Mouse (Mus musculus) liver, postnatal 0 days (tissue): ENCODE measurements around the gene Cdca7. TPM values are rescaled to one million over a fixed set of nuclear protein-coding genes. Genes with fewer than 3 reads are reported as not detected.

Experiments
- ATAC-seq: fragments of 200-750 bp; cut with Nextera tagmentation; 2 replicates; pipeline ENCODE4 v1.8.0; 2017; ENCODE audit warnings: mild to moderate bottlenecking, moderate library complexity
- DNase-seq: peaks from one replicate; pipeline ENCODE4 v3.0.0-alpha.2; 2016
- H3K27ac ChIP-seq: fragments of 300-500 bp; sonication (generic); 2 replicates; pipeline ENCODE4 v1.5.1; 2014; ENCODE audit warnings: antibody characterized with exemption, moderate library complexity, mild to moderate bottlenecking, low read depth
- H3K27me3 ChIP-seq: fragments of 300-500 bp; sonication (generic); 2 replicates; pipeline ENCODE4 v1.6.1; 2014; ENCODE audit warnings: low read length, control low read depth, mixed read lengths; ENCODE audit not compliant: insufficient read depth
- H3K36me3 ChIP-seq: fragments of 300-500 bp; sonication (generic); replicated peaks from 2 replicates; pipeline ENCODE4 v1.6.1; 2014; ENCODE audit warnings: mild to moderate bottlenecking, control low read depth, low read length, moderate library complexity, mixed read lengths; ENCODE audit not compliant: insufficient read depth
- H3K4me1 ChIP-seq: fragments of 300-500 bp; sonication (generic); 2 replicates; pipeline ENCODE4 v1.6.1; 2014; ENCODE audit warnings: antibody characterized with exemption, mild to moderate bottlenecking, control low read depth; ENCODE audit not compliant: insufficient read depth
- H3K4me2 ChIP-seq: fragments of 300-500 bp; sonication (generic); 2 replicates; pipeline ENCODE4 v1.6.1; 2014; ENCODE audit warnings: low read depth, mild to moderate bottlenecking, low read length, moderate library complexity, mixed read lengths
- H3K4me3 ChIP-seq: fragments of 300-500 bp; sonication (generic); 2 replicates; pipeline ENCODE4 v1.5.1; 2014; ENCODE audit warnings: low read depth, low read length
- H3K9ac ChIP-seq: fragments of 300-500 bp; sonication (generic); replicated peaks from 2 replicates; pipeline ENCODE4 v1.6.1; 2014; ENCODE audit warnings: mild to moderate bottlenecking, moderate library complexity
- H3K9me3 ChIP-seq: fragments of 300-500 bp; sonication (generic); 2 replicates; pipeline ENCODE4 v1.6.1; 2016; ENCODE audit warnings: mild to moderate bottlenecking, control low read depth, low read length, mixed read lengths
- CTCF ChIP-seq: sonication (generic); IDR thresholded peaks from 2 replicates; pipeline ENCODE4 v1.5.1; 2016; ENCODE audit warnings: antibody characterized with exemption, low read depth
- EP300 ChIP-seq: IDR thresholded peaks from 2 replicates; pipeline ENCODE4 v1.6.1; 2016; ENCODE audit warnings: antibody characterized with exemption, low read depth, mild to moderate bottlenecking
- WGBS: fragments of 180-500 bp; shearing (Covaris S2); extraction: QIAGEN DNeasy Blood & Tissue Kit; methylation state at CpG from one replicate; pipeline ENCODE4 v1.1.7; 2014; ENCODE audit not compliant: insufficient replicate concordance; 5-methylcytosine and 5-hydroxymethylcytosine counted together
- polyA plus RNA-seq: library from polyadenylated mRNA; unstranded; fragments of >200 nt; fragmentation: Nextera tagmentation; extraction: Ambion mirVana; gene quantifications from 2 replicates; pipeline ENCODE4 v1.2.1, GENCODE M21; 2015

Cdca7 gene
- polyA plus RNA-seq = 26.4 and 31.7 TPM in 2 replicates

GRCm38 (mm10) chr2:72475797-72476485 is at the start of gene Cdca7:
Gene Cdca7, plus strand, starts transcription at chr2:72476159.
- TF ChIP-seq CTCF (no peak), EP300 (peak; percentile 98)
- under 1% methylated on average over 43 of the region's 58 CpGs for WGBS

DNA sequence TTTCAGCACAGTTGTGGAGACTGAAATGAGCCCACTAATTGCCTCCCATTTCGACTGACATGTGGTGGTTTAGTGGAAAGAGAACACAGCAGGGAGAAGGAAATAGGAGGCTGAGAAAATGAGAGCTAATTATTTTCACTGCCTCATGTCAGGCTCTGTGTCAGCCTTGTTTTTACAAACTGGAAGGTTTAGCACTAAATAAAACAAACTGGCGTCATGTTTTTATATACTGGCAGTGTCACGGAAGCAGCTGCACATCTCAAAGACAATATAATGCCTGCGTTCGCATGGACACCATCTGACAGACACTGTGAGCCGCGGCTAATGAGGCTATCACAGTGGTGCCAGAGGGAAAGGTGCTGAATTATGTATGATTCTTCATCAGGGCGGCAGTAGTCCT is 49.2 kb upstream of the Cdca7 start:
- peaks cover 4% of the 10 kb centered on the region for H3K36me3 ChIP-seq
- H3K27ac ChIP-seq = no peak overlapping the region
- no peak overlapping the region for H3K4me2 ChIP-seq
- no peak overlapping the region for H3K9ac ChIP-seq
- 85% methylated on average over 8 of the region's 8 CpGs for WGBS
- no peak for ATAC-seq
- no peak for DNase-seq
- no peak overlapping the region for H3K4me3 ChIP-seq
- H3K9me3 ChIP-seq = no peaks in the 10 kb centered on the region
- TF ChIP-seq CTCF (no peak), EP300 (no peak)
- H3K27me3 ChIP-seq = no peaks in the 10 kb centered on the region
- H3K4me1 ChIP-seq = no peaks in the 10 kb centered on the region

More at GRCm38 (mm10) chr2:72475797-72476485, at the start of gene Cdca7:
- H3K9ac ChIP-seq = peak within 1 kb of the TSS; percentile 79
- H3K36me3 ChIP-seq = peaks cover 10% of the 10 kb centered on the region
- peak within 1 kb of the TSS; percentile 87 for H3K4me3 ChIP-seq
- H3K4me1 ChIP-seq = peaks cover 29% of the 10 kb centered on the region
- H3K9me3 ChIP-seq = no peaks in the 10 kb centered on the region
- H3K27ac ChIP-seq = peak within 1 kb of the TSS; percentile 94
- DNase-seq (peak; percentile 87), ATAC-seq (peak; percentile 88)
- peak within 1 kb of the TSS; percentile 92 for H3K4me2 ChIP-seq
- no peaks in the 10 kb centered on the region for H3K27me3 ChIP-seq

DNA sequence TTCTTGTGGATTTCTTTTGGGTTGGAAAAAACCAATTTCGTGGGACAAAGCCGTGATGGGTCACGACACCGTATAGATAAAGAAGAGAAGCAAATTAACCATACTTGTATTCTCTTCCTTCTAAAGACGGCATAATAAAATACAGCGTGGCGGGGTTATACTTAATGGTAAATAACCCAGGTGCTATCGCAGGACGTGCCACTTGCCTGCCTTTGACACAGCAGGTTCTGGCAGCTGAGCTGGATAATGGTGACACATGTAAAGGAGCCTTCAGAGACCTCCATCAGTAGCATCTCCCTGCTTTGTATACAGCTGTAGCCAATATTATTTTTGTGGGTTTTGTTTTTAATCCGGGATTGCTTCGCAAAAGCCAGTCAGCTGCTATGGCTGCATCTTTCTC is 48.7 kb upstream of the Cdca7 start:
- no peak for ATAC-seq
- H3K27me3 ChIP-seq = no peaks in the 10 kb centered on the region
- no peaks in the 10 kb centered on the region for H3K4me1 ChIP-seq
- H3K9ac ChIP-seq = no peak overlapping the region
- H3K27ac ChIP-seq = no peak overlapping the region
- 88% methylated on average over 11 of the region's 11 CpGs for WGBS
- TF ChIP-seq EP300 (no peak), CTCF (no peak)
- H3K9me3 ChIP-seq = no peaks in the 10 kb centered on the region
- H3K36me3 ChIP-seq = peaks cover 4% of the 10 kb centered on the region; the same call in 1 of the 2 replicates
- H3K4me2 ChIP-seq = no peak overlapping the region
- no peak overlapping the region for H3K4me3 ChIP-seq
- DNase-seq = no peak

DNA sequence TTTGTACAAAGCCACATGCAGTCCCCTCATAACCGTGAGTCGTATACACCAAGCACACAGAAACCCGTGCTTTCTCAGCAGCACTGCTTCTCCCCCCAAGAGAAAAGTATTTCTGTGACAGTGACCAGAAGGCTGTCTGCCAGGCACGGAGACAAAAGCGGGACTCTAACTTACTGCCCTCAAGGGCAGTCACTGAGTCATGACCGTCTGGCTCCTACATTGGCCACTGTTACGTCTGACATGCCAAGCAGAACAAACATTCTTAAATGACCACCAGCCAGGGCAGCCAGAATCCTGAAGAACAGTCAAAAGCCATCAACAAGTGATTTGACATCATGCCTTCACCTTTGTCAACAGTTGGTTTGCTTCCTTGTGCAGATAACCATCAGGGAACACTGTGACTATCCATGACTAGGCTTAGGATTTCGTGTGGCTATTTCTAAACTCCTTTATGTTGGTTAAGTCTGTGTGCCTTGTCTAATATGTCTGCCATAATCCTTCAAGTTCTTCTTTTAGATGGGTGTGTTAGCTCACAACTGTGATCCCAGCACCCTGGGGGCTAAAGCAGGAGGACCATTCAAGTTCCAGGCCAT is 36.9 kb upstream of the Cdca7 start:
- Histone ChIP-seq H3K4me2 (no peak overlapping the region), H3K4me3 (no peak overlapping the region), H3K27me3 (no peaks in the 10 kb centered on the region), H3K27ac (no peak overlapping the region), H3K36me3 (peaks cover 11% of the 10 kb centered on the region), H3K9ac (no peak overlapping the region), H3K4me1 (no peaks in the 10 kb centered on the region), H3K9me3 (no peaks in the 10 kb centered on the region)
- ATAC-seq = no peak
- TF ChIP-seq CTCF (no peak), EP300 (no peak)
- 86% methylated on average over 8 of the region's 8 CpGs for WGBS
- no peak for DNase-seq

DNA sequence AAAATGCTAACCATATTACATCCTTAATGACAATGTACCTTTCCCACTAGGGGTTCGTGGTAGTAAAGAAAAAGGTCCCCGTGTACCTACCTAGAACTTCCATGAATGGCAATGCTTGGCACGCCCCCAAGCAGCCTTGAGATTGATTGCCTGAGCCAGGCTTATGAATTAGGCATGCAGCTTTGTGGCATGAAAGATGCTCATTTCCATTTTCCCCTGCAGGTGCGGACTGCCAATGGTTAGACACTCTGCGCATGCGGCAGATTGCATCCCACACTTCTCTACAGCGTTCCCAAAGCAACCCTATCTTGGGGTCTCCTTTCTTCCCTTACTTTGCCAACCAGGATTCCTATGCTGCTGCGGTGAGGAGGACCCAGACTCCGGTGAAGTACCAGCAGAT is 34.9 kb upstream of the Cdca7 start:
- Histone ChIP-seq H3K27ac (no peak overlapping the region), H3K36me3 (peaks cover 7% of the 10 kb centered on the region), H3K27me3 (no peaks in the 10 kb centered on the region), H3K4me3 (no peak overlapping the region), H3K4me1 (no peaks in the 10 kb centered on the region), H3K9ac (no peak overlapping the region), H3K9me3 (no peaks in the 10 kb centered on the region), H3K4me2 (no peak overlapping the region)
- ATAC-seq (no peak), DNase-seq (no peak)
- 93% methylated on average over 9 of the region's 9 CpGs for WGBS
- no peak for TF ChIP-seq EP300
- TF ChIP-seq CTCF = no peak

GRCm38 (mm10) chr2:72442825-72443224 is 33.1 kb upstream of the Cdca7 start:
- Histone ChIP-seq H3K9ac (no peak overlapping the region), H3K36me3 (peaks cover 7% of the 10 kb centered on the region), H3K4me1 (no peaks in the 10 kb centered on the region), H3K9me3 (no peaks in the 10 kb centered on the region), H3K4me2 (no peak overlapping the region), H3K27me3 (no peaks in the 10 kb centered on the region), H3K27ac (peak overlapping the region; percentile 53; the same call in 1 of the 2 replicates), H3K4me3 (no peak overlapping the region)
- ATAC-seq (peak; percentile 36; the same call in 1 of the 2 replicates), DNase-seq (peak; percentile 18)
- TF ChIP-seq CTCF (no peak), EP300 (no peak)
- 67% methylated on average over 6 of the region's 6 CpGs for WGBS
